Mouse (Mus musculus): Measurements from ENCODE around the gene Smarcd1. TPM values are rescaled to one million over a fixed set of nuclear protein-coding genes. Genes with fewer than 3 reads are reported as not detected.
"Not testable (repeated sequence)": the region's sequence is repeated elsewhere in the genome, so short reads cannot be mapped to it uniquely, and the experiment has no call there.

The Smarcd1 gene
- total RNA-seq, 2 experiments from 2014 or later = 96.1 to 106 TPM

DNA sequence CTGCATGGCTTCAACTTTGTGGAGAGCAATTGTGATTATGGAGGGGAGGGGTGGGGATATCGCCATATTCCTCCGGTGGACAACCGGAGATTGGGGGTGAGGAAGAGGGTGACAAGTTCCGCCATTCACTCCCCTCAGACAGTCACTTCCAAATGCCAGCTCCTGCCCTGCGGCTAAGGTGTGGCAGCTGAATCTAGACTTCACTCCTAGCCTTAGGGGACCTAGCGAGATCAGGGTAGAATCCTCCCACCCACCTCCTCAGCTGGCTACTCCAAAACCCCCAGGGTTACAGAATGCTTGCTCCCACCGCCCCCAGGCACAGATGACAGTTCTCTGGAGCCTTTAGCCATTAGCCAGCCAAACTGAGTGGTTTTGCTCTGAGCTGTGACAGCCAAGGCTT is 22.9 kb upstream of the Smarcd1 start:
- DNase-seq (ENCODE audit: low spot score in 2 of 2) = no peak

GRCm38 (mm10) chr15:99682880-99683279 is 19.0 kb upstream of the Smarcd1 start:
- no peak for DNase-seq (ENCODE audit: low spot score in 2 of 2)

GRCm38 (mm10) chr15:99684156-99684555 is 17.8 kb upstream of the Smarcd1 start:
- no peak for DNase-seq (ENCODE audit: low spot score in 2 of 2)

DNA sequence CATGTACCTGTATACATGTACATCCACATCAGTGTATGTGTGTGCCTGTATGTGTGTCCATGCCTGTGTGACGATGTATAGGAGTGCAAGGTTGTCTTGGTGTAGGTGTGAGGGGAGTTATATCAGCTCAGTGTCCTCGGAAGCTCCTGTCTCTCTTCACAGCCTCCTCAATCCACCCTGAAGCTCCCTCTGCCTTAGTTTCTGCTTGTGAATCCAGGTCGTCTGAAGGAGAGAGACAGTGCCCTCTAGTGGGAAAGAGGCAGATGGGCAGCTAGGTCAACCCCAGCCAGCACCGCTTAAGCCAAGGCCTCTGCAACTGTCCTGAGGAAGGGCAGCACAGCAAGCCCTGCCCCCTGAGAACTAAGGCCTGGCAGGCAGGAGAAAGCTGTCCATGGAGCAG is 13.2 kb upstream of the Smarcd1 start:
- peak in 1 of 2 experiments; percentile 71 for DNase-seq (ENCODE audit: low spot score in 2 of 2)

GRCm38 (mm10) chr15:99690924-99691323 is 11.0 kb upstream of the Smarcd1 start:
- DNase-seq (ENCODE audit: low spot score in 2 of 2) = no peak

GRCm38 (mm10) chr15:99691976-99692375 is 10.0 kb upstream of the Smarcd1 start:
- DNase-seq (ENCODE audit: low spot score in 2 of 2) = no peak

DNA sequence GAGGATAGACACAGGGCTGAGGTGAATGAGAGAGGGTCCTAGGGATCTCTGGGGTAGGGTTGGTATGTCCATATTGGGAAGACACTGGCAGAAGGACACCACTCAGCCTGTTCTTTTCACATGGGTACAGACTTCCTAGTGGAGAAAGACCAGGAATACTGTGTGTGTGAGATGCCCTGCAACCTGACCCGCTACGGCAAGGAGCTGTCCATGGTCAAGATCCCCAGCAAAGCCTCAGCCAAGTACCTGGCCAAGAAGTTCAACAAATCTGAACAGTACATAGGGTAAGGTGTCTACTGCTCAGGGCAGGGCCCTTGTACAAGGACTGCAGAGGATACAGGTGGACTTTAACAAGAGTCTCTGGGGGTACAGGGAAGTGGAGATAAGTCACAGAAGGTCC is 4.6 kb upstream of the Smarcd1 start:
- no peak for DNase-seq (ENCODE audit: low spot score in 2 of 2)

DNA sequence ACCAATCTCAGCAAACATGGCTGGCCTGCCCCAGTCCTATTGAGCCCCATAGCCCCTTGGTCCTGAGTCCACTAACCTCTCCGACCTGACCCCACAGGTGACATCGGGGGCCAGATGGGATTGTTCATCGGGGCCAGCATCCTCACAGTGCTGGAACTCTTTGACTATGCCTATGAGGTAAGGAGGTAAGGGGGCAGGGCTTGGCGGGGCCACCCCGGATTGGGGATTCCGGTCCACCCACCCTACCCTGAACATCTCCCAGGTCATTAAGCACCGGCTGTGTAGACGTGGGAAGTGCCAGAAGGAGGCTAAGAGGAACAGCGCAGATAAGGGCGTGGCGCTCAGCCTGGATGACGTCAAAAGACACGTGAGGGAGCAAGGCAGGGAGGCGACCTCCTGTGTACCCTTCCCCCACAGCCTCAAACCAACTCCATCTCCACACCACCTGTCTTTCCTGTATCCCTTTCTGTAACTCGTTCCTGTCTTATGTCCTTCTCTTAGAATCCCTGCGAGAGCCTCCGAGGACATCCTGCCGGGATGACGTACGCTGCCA is 3.3 kb upstream of the Smarcd1 start:
- DNase-seq (ENCODE audit: low spot score in 2 of 2) = no peak

DNA sequence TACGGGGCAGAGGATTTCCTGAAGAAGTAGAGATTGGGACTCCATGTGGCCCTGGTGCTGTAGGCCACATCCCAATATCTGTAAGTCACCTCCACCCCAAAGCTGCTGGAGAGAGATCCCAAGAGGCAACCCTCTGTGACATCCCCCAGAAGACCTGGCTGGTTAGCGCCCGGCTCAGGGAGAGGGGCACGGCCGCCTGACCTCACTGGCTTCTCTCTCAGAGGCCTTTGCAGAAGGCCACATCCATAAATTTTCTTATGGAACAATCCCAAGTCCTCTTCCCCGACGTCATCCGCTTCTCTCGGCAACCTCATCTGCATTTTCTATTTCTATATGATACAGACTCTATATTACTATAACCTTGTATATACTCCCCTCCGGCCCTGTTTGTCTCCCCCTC is 2.2 kb upstream of the Smarcd1 start:
- no peak for DNase-seq (ENCODE audit: low spot score in 2 of 2)

DNA sequence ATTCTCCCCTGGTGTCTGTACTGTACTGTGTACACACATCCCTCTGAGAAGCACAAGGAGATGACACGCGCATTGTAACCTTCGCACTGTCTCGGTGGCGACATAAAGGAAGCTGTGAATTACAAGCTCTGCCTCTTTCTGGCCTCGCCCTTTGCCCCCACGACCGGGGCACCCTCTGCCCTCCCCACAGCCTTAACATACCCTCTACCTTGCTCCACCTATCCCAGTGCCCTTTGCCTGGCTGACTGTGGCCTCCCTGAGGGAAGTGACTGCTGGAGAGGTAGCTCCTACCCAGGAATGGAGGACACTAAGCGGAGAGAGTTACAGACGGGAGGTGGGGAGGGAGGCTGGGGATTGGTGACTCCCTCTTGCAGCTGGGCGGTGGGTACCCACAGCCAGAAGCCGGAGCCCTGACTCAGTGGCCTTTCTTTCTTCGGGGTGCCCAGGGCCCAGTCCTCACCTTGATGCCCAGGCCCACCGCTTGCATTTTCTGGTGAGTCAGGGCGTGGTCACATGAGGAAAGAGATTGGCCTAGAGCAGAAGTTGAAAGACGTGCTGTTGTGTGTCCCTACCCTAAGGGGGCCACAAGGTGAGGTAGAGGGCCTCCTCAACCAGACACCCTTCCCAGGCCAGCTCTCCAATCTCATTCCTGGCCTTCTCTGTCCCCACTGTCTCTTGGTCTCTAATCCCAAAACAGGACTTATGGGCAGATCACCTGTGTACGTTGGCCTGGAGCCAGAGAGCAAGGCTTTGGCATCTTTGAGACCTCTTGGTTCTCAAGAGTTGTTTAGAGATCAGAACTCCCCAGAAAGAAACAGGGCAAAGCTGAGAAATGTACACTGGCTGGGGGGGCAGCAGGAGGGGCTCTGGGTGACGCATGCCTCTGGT is 1.5 kb upstream of the Smarcd1 start:
- DNase-seq (ENCODE audit: low spot score in 2 of 2) = no peak

- not testable (repeated sequence) for DNase-seq (ENCODE audit: low spot score in 2 of 2)
Observed at GRCm38 (mm10) chr15:99701640-99701998, 310 bp upstream of the Smarcd1 start.

DNA sequence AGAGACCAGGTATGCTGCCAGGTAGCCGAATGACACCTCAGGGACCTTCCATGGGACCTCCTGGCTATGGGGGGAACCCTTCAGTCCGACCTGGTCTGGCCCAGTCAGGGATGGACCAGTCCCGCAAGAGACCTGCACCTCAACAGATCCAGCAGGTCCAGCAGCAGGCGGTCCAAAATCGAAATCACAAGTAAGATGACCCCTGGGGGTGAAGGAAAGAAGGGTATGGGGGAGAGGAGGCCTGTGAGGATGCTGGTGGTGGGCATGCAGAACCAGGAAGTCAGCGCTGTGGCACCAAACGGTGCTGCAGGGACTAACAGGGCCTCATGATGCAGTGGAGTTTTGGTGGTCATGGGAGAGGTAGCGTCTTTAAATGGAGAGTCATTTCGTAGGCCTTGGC is 1.2 kb downstream of the Smarcd1 start:
- no peak for DNase-seq (ENCODE audit: low spot score in 2 of 2)

GRCm38 (mm10) chr15:99703676-99704040 is 1.7 kb downstream of the Smarcd1 start:
- no peak for DNase-seq (ENCODE audit: low spot score in 2 of 2)

- DNase-seq (ENCODE audit: low spot score in 2 of 2) = no peak
Observed at GRCm38 (mm10) chr15:99704041-99704681, 2.2 kb downstream of the Smarcd1 start.

DNA sequence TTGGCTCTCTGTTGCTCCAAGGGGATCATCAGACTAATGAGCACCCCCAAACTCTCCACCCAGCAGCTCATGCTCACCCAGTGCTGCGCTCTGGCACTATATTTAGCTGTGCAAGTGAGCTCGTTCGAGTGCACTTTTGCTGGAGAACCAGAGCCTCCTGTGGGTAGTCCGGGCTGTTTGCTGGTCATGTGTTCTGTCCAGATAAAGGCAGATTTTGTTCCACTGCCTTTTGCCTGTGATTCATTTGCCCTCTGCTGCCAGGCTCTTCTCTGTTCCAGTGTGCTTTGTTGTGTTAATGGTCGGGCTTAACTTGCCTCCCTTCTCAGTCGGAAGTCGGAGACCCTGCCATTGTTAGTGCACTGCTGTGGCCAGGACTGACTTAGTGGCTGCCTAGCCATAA is 3.0 kb downstream of the Smarcd1 start:
- DNase-seq (ENCODE audit: low spot score in 2 of 2) = no peak

DNA sequence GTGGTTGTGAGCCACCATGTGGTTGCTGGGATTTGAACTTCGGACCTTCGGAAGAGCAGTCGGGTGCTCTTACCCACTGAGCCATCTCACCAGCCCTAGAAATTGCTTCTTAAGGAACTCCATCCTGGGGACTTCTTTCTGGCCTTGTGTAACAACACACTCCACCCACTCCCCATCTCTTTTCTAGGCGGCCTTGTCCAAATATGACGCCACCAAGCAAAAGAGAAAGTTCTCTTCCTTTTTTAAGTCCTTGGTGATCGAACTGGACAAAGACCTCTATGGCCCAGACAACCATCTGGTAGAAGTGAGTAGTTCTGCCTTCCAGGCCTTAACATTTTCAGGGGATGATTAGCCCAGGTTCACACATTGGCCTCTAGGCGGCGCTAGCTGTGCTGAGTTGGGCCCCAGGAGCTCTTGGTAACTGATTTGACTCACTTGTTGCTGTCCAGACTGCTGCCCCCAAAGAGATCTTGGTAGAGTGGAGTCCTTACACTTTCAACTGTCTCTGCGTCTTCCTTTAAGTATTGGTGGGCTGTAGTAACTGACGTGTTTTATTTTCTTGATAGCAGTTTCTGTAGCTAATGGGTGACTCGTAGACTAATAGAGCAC is 3.6 kb downstream of the Smarcd1 start, which contains the start of gene Gm17349:
Gene Gm17349, minus strand, starts transcription at position 51 of the 609 bp plus-strand sequence.
- DNase-seq (ENCODE audit: low spot score in 2 of 2) = peak; percentile 62 to 73

- no peak for DNase-seq (ENCODE audit: low spot score in 2 of 2)
Observed at GRCm38 (mm10) chr15:99708176-99708575, 6.2 kb downstream of the Smarcd1 start.

GRCm38 (mm10) chr15:99710221-99711190 is 8.6 kb downstream of the Smarcd1 start:
- no peak for DNase-seq (ENCODE audit: low spot score in 2 of 2)

GRCm38 (mm10) chr15:99711491-99711890 is 9.6 kb downstream of the Smarcd1 start:
- no peak for DNase-seq (ENCODE audit: low spot score in 2 of 2)

- DNase-seq (ENCODE audit: low spot score in 2 of 2) = no peak
Observed at GRCm38 (mm10) chr15:99712666-99713559, 11.0 kb downstream of the Smarcd1 start.

Data from layer of hippocampus, postnatal 14 days (tissue).